Mouse (Mus musculus) layer of hippocampus, adult 8-10 months (tissue): ENCODE measurements around the gene Plscr4. TPM values are rescaled to one million over a fixed set of nuclear protein-coding genes. Genes with fewer than 3 reads are reported as not detected.

Experiments
- DNase-seq, 2 experiments: peaks; one replicate each; pipeline ENCODE4 v3.0.0; 2022; ENCODE audit warnings: low spot score in 2 of 2
- total RNA-seq, 4 experiments: library from RNA; stranded (reverse); gene quantifications; 2 replicates each; pipeline ENCODE4 v1.2.4; 2022

Gene Plscr4
- total RNA-seq, 4 experiments from 2014 or later = 3.3 to 4.8 (median 4.2) TPM

GRCm38 (mm10) chr9:92504889-92505288 is 47.7 kb downstream of the Plscr4 start:
- DNase-seq = no peak

- DNase-seq = no peak
Observed at GRCm38 (mm10) chr9:92511696-92512095, 54.5 kb downstream of the Plscr4 start.

- no peak for DNase-seq
Observed at GRCm38 (mm10) chr9:92517036-92517435, 59.9 kb downstream of the Plscr4 start.

- DNase-seq = no peak
Observed at GRCm38 (mm10) chr9:92520751-92521150, 63.6 kb downstream of the Plscr4 start.

GRCm38 (mm10) chr9:92524506-92524905 is 67.3 kb downstream of the Plscr4 start:
- no peak for DNase-seq

GRCm38 (mm10) chr9:92530055-92530454 is 72.9 kb downstream of the Plscr4 start:
- no peak for DNase-seq

- peak in 1 of 2 experiments; percentile 24 for DNase-seq
Observed at GRCm38 (mm10) chr9:92537735-92538134, 80.6 kb downstream of the Plscr4 start.

GRCm38 (mm10) chr9:92538216-92538615 is 81.0 kb downstream of the Plscr4 start:
- DNase-seq = no peak

Other genes with a start within 250 kb of the Plscr4 start
- gene Plscr1, start 207.6 kb upstream of the Plscr4 start, total RNA-seq = 1 to 10 TPM; 2.1 to 4.1 (median 3.1) TPM
- gene Plscr2, start 181.8 kb upstream of the Plscr4 start, total RNA-seq = 1 to 10 TPM; 2.5 to 8.3 (median 6.0) TPM
- not detected for gene 1700057G04Rik, start 148.0 kb upstream of the Plscr4 start, total RNA-seq
- 10 to 100 TPM in 1 of 4 experiments, 1 to 10 TPM in 3; 7.6 to 10.2 (median 8.5) TPM for gene Plod2, start 84.8 kb downstream of the Plscr4 start, total RNA-seq